In genomic region chr13:17028595-17028994, GRCm38 (mm10) we compare ENCODE assay signal across 9 mouse cellular contexts.
DNase-seq lines count a peak whose midpoint lies in the region; ATAC-seq lines count a peak whose summit lies in the region.
"Had no signal": no experiment of that assay in that cellular context is flagged by ENCODE, and none has a peak within 500 bp of the region (broad histone marks: within the 10 kb centered on the region; RNA-seq: fewer than 3 reads in every experiment).

No protein-coding gene starts in this region.

- H3K4me3 ChIP-seq in hindbrain, embryonic 11.5 days (ENCODE audit: low read depth, low read length): no peak overlapping the region
- H3K4me3 ChIP-seq in hindbrain, embryonic 13.5 days: no peak overlapping the region
- no peak overlapping the region for H3K4me3 ChIP-seq in forebrain, embryonic 13.5 days
- no peak overlapping the region for H3K4me3 ChIP-seq in intestine, embryonic 16.5 days (ENCODE audit: low read length)
- H3K4me3 ChIP-seq: neural tube, embryonic 12.5 days had no signal

- intact Hi-C loops in left cerebral cortex, postnatal 25 days (cut with DNase I): loop anchor here (5.0 kb wide), 1 partner anchor 1016 kb away; the partner anchor contains the start of gene Inhba

- 40% methylated on average over 3 of the region's 3 CpGs for WGBS in hindbrain, embryonic 11.5 days
- WGBS in hindbrain, embryonic 13.5 days: 43% methylated on average over 3 of the region's 3 CpGs
- WGBS in forebrain, embryonic 13.5 days: 48% methylated on average over 3 of the region's 3 CpGs
- 44% methylated on average over 3 of the region's 3 CpGs for WGBS in intestine, embryonic 16.5 days

- H3K36me3 ChIP-seq in hindbrain, embryonic 11.5 days (ENCODE audit: control insufficient read depth, insufficient read depth, low read length): no peaks in the 10 kb centered on the region
- no peaks in the 10 kb centered on the region for H3K36me3 ChIP-seq in hindbrain, embryonic 13.5 days
- H3K36me3 ChIP-seq in forebrain, embryonic 13.5 days (ENCODE audit: poor library complexity, severe bottlenecking): no peaks in the 10 kb centered on the region
- no peaks in the 10 kb centered on the region for H3K36me3 ChIP-seq in intestine, embryonic 16.5 days (ENCODE audit: control insufficient read depth, insufficient read depth, low read length)
- H3K36me3 ChIP-seq: neural tube, embryonic 12.5 days had no signal

- no peaks in the 10 kb centered on the region for H3K9me3 ChIP-seq in hindbrain, embryonic 11.5 days (ENCODE audit: control insufficient read depth, low read length)
- no peaks in the 10 kb centered on the region for H3K9me3 ChIP-seq in hindbrain, embryonic 13.5 days
- no peaks in the 10 kb centered on the region for H3K9me3 ChIP-seq in forebrain, embryonic 13.5 days (replicated peaks)
- H3K9me3 ChIP-seq in intestine, embryonic 16.5 days (ENCODE audit: control insufficient read depth, low read length): no peaks in the 10 kb centered on the region
- H3K9me3 ChIP-seq: neural tube, embryonic 12.5 days had no signal

- H3K4me1 ChIP-seq in hindbrain, embryonic 11.5 days (replicated peaks; ENCODE audit: control insufficient read depth, insufficient read depth, low read length): no peaks in the 10 kb centered on the region
- no peaks in the 10 kb centered on the region for H3K4me1 ChIP-seq in hindbrain, embryonic 13.5 days (replicated peaks)
- H3K4me1 ChIP-seq in forebrain, embryonic 13.5 days: no peaks in the 10 kb centered on the region
- no peaks in the 10 kb centered on the region for H3K4me1 ChIP-seq in intestine, embryonic 16.5 days (ENCODE audit: control insufficient read depth, insufficient read depth, low read length)
- H3K4me1 ChIP-seq: neural tube, embryonic 12.5 days had no signal

- peak; percentile 45; the same call in 1 of the 2 replicates for ATAC-seq in hindbrain, embryonic 11.5 days (ENCODE audit: low FRiP score)
- no peak for ATAC-seq in hindbrain, embryonic 13.5 days (ENCODE audit: low FRiP score)
- ATAC-seq in forebrain, embryonic 13.5 days: 0 out of 2 replicates have a peak, but pooled peaks have one; percentile 63
- ATAC-seq in intestine, embryonic 16.5 days: peak; percentile 70; the same call in 1 of the 2 replicates

- H3K4me2 ChIP-seq in hindbrain, embryonic 11.5 days (replicated peaks; ENCODE audit: low read depth, low read length): no peak overlapping the region
- no peak overlapping the region for H3K4me2 ChIP-seq in hindbrain, embryonic 13.5 days
- H3K4me2 ChIP-seq in forebrain, embryonic 13.5 days: no peak overlapping the region
- H3K4me2 ChIP-seq in intestine, embryonic 16.5 days (ENCODE audit: low read depth, low read length): no peak overlapping the region
- H3K4me2 ChIP-seq: neural tube, embryonic 12.5 days had no signal

- H3K9ac ChIP-seq in hindbrain, embryonic 11.5 days (ENCODE audit: low read depth, low read length): no peak overlapping the region
- no peak overlapping the region for H3K9ac ChIP-seq in hindbrain, embryonic 13.5 days
- H3K9ac ChIP-seq in forebrain, embryonic 13.5 days: no peak overlapping the region
- H3K9ac ChIP-seq in intestine, embryonic 16.5 days (ENCODE audit: low read depth, low read length): no peak overlapping the region
- H3K9ac ChIP-seq: neural tube, embryonic 12.5 days had no signal

- H3K27me3 ChIP-seq in hindbrain, embryonic 11.5 days (ENCODE audit: control insufficient read depth, insufficient read depth, low read length): no peaks in the 10 kb centered on the region
- no peaks in the 10 kb centered on the region for H3K27me3 ChIP-seq in hindbrain, embryonic 13.5 days
- no peaks in the 10 kb centered on the region for H3K27me3 ChIP-seq in forebrain, embryonic 13.5 days
- no peaks in the 10 kb centered on the region for H3K27me3 ChIP-seq in intestine, embryonic 16.5 days (replicated peaks; ENCODE audit: control insufficient read depth, insufficient read depth, low read length)
- H3K27me3 ChIP-seq: neural tube, embryonic 12.5 days had no signal

- DNase-seq in hindbrain, embryonic 11.5 days (ENCODE audit: low spot score): peak; percentile 58
- peak; percentile 46 to 73 for DNase-seq in adrenal gland, postnatal 36 days
- DNase-seq in left cerebral cortex, postnatal 25 days (ENCODE audit: low spot score in 2 of 2): peak; percentile 40 to 75
- peak; percentile 54 for DNase-seq in mesoderm, embryonic 11.5 days (ENCODE audit: low read depth, low spot score)
- DNase-seq in spleen, postnatal 4 days (ENCODE audit: low spot score in 2 of 2): peak; percentile 69 to 80

- no peak overlapping the region for H3K27ac ChIP-seq in hindbrain, embryonic 11.5 days (ENCODE audit: low read depth, low read length)
- no peak overlapping the region for H3K27ac ChIP-seq in hindbrain, embryonic 13.5 days
- H3K27ac ChIP-seq in forebrain, embryonic 13.5 days: no peak overlapping the region
- no peak overlapping the region for H3K27ac ChIP-seq in intestine, embryonic 16.5 days (ENCODE audit: low read length)
- H3K27ac ChIP-seq: neural tube, embryonic 12.5 days had no signal
